Mouse (Mus musculus) thymus, adult 2 months (tissue): ENCODE results near the gene Cdh7.

Experiments used
- CTCF ChIP-seq: fragments of 200-500 bp; IDR thresholded peaks from 2 replicates; pipeline ENCODE4 v1.5.1; 2012; ENCODE audit warnings: mild to moderate bottlenecking, control low read depth, low read length, moderate library complexity, borderline replicate concordance; ENCODE audit not compliant: control insufficient read depth, poor library complexity, insufficient read depth; ENCODE audit errors: extremely low read depth
- POLR2A ChIP-seq: fragments of 200-500 bp; IDR thresholded peaks from 2 replicates; pipeline ENCODE4 v1.6.1; 2012; ENCODE audit warnings: mild to moderate bottlenecking, low read length, control low read depth, moderate library complexity; ENCODE audit not compliant: control insufficient read depth, poor library complexity, insufficient read depth; ENCODE audit errors: extremely low read depth

DNA sequence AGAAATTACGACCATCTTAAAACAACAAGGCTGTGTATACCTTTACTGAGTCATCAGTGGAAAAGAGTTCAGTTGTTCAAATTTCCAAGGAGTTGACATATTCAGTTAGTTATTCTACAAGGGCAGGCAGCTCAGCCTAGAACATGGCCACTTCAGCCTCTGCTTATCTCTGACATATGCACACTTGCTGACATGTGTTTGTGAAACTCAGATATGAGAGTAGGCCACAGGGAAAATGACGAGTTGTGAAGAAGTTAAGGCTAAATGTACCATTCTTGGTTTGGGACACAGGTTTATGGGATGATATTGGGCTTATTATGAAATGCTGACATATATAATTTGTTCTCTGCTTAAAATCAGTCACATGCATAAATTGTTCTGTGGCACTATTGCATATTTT, 7.3 kb downstream of the Cdh7 start:
- TF ChIP-seq CTCF: no peak
- no peak for TF ChIP-seq POLR2A
